Mouse (Mus musculus) kidney, adult 8-10 months (tissue): ENCODE measurements around the gene Smarcd1.
"Not testable (repeated sequence)": the region's sequence is repeated elsewhere in the genome, so short reads cannot be mapped to it uniquely, and the experiment has no call there.

Experiments
- DNase-seq, 2 experiments: peaks; one replicate each; pipeline ENCODE4 v3.0.0; 2022

The Smarcd1 gene

DNA sequence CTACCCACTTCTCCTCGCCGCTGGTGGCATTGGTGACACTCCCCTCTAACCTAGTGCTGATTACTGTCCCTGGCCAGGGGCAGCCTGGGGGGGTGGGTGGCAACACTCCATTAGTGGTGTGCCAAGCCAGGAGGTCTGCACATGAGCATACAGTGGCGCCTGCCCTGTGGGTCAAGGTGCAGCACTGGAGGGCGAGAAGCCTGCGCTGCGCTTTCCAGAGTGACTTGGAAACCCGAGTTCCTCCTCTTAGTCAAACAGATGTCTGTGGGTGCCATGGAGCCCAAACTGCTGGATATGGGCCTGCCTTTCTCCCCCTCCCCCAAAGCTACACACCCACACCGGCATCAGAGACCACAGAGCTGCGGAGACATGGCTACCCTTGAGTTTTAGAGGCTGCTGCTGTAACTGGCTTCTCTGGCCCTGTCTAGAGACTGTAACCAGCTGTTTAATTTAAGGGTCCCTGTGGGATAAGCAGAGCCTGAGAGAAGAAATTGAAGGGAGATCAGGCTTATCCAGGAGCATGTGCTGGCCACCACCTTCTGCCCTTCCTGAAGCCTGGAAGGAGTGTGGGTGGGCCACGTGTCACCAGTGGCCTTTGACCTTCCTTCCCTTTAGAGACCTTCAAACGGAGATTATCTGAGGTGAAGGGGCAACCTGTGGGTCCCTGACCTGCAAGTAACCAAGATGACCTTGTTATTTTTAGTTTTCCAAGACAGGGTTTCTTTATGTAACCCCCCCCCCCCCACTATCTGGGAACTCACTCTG lies 14.2 kb downstream of the Smarcd1 start:
- peak; percentile 73 to 77 for DNase-seq

DNA sequence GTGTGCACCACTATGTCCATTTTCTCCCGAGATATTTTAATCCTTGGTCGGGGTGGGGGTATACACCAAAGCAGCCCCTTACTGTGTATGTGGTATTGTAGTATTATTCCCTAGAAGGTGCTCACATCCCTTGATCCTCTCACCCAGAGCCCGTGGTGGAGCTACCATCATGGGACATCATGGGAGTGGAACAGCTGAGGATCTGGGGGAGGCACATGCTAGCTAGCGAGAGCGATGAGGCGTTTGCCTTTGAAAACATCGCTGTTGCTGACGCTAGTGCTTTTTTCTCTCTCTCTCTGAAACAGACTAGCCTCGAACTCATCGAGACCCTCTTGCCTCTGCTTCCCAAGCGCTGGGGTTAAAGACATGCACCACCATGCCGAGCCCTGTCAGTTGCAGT lies 14.9 kb downstream of the Smarcd1 start:
- DNase-seq = no peak

DNA sequence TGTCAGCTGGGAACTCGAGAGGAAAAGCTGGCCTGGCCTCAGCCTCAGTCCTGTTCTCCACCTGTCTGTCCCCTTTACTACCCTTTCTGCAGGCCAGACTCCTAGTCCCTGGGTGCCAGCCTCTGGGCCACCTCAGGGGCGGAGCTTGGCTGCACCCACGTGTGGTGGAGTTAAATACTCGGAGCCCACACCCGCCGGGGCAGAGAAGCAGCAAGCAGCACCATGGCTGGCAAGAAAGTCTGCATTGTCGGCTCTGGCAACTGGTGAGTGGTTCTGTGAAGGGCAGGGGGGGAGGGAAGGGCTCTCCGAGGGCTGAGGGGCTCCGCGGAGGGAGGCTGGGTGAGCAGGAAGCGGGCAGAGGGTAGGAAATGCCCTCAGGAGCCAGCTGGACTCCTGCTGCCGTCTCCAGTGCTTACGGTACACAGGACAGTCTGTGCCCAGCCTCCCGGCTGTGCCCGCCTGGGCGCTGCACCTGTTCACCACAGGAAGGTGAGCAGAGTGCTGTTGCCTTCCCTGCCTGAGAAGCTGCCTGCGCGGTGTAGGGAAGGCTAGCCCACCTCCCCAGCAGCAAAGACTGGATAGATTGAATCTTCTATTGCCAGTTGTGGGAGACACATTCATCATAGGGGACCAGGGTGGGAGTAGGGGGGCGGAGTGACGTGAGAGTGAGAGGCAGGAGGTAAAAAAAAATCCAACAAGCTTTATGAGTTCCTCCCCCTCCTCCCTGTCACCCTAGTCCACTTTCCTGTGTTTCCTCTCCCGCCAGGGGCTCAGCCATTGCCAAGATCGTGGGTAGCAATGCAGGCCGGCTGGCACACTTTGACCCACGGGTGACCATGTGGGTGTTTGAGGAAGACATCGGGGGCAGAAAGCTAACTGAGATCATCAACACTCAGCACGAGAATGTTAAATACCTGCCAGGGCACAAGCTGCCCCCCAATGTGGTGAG lies 15.7 kb downstream of the Smarcd1 start, which contains the start of gene Gpd1:
Gpd1 (plus strand) TSS at position 130 of the 949 bp plus-strand sequence.
- DNase-seq = peak; percentile 85 to 87

DNA sequence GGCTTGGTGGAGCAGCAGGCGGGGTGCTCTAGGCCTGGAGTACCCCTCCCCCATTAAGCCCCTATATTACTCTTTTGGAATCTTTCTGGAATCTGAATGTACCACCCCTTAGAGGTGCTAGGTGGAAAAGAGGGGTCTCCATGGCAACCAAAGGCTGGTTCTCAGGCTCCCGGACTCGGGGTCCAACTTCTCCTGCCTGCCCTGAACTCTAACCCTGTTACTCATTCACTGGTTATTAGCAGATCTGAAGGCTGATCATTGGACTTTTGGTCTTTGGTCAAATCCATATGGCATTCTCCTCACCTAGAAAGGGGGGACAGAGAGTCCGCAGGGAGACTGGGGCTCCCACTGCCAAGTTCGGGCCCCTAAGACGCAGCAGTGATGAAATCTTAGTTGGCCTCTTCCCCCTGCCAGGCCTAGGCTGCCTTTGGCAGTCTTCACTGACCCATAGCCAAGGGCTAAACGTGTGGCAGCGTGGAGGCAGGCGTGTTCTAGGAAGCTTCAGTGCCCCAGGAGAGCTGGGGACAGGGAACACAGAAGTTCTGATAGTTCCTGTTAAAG lies 16.6 kb downstream of the Smarcd1 start:
- DNase-seq = peak; percentile 69 to 88

DNA sequence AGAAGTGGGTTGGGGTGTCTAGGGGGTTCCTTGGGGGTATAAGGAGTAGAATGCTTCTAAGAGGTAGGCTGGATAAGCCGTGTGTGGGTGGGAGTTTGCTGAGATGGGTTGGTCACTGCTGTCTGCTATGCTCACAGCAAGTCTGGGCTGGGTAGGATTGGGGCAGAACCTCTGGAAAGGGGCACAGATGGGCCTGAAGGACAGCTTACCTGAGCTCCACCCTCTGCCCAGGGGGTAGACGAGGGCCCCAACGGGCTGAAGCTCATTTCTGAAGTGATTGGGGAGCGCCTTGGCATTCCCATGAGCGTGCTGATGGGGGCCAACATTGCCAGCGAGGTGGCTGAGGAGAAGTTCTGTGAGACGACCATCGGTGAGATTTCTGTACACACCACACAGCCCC lies 17.9 kb downstream of the Smarcd1 start:
- DNase-seq = no peak

DNA sequence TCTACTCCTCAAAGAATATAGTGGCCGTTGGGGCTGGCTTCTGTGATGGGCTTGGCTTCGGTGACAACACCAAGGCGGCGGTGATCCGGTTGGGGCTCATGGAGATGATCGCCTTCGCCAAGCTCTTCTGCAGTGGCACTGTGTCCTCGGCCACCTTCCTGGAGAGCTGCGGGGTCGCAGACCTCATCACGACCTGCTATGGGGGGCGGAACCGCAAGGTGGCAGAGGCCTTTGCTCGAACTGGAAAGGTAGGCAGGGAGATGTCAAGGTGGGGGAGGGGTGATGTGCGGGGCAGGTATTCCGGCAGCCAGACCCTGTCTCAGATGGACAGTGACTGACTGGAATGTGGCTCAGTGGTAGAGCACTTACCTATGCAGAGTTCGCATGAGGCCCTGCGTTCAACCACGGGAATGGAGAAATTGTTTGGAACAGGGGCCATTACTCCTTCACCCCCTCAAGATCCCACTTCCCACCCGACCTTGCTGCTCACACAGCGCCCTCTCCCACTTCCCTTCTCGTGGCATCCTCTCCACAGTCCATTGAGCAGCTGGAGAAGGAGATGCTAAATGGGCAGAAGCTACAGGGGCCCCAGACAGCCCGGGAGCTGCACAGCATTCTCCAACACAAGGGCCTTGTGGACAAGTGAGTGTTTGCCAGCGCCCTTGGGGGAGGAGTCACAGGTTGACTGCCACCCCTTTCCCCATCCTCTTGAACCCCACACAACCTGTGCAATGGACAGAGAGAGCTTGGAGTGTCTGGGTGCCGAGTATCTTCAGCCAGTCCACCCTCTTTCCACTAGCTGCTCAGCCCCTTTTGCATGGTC lies 20.2 kb downstream of the Smarcd1 start:
- DNase-seq = no peak

DNA sequence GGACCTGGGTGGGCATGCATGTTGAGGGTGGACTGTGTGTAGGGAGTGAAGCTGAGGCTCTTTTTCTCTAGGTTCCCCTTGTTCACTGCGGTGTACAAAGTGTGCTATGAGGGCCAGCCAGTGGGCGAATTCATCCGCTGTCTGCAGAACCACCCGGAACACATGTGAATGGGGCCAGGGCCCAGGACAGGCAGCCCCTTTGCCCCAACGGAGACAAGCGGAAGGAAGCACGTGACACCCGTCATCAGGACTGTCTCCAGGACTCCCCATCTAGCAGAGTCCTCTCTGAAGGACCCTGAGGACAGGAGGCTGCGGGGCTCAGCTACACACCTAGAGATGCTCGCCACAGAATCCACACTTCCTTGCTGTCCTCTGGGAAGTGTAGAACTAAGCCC lies 21.2 kb downstream of the Smarcd1 start:
- no peak for DNase-seq

DNA sequence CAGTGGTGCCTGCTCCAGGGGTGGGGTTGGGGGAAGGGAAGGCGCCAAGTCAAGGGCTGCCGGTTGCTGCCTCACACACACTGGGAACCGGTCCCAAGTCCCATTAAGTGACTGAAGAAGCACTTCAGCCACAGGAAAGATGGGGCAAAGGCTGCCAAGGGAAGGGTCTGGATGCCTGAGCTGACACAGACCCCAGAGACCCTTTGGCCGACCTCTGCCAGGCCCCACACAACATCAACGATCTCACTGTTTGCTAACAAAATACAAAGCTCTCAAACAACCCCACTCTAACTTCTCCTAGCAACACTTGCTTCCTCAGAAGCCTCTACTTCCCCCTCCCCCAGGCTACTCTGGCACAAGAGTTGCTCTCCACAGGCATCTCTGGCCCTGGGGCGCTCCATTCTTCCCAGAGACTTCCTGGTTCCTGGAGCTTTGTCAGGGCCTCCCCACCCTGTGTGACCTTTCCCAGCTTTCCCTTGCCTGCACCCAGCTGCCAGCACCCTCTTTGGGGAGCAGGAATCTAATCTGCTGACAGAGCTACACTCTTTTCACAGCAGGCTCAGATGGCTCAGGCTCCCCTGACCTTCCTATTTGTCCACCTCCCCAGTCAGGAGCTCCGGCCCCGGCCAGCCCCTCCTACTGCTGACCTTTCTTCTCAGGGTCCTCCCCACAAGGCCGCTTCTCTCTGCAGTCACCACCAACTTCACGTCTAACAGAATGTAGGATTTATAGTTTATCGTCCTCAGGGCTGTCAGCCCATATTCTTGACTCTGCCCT lies 21.8 kb downstream of the Smarcd1 start:
- peak; percentile 69 to 74 for DNase-seq

DNA sequence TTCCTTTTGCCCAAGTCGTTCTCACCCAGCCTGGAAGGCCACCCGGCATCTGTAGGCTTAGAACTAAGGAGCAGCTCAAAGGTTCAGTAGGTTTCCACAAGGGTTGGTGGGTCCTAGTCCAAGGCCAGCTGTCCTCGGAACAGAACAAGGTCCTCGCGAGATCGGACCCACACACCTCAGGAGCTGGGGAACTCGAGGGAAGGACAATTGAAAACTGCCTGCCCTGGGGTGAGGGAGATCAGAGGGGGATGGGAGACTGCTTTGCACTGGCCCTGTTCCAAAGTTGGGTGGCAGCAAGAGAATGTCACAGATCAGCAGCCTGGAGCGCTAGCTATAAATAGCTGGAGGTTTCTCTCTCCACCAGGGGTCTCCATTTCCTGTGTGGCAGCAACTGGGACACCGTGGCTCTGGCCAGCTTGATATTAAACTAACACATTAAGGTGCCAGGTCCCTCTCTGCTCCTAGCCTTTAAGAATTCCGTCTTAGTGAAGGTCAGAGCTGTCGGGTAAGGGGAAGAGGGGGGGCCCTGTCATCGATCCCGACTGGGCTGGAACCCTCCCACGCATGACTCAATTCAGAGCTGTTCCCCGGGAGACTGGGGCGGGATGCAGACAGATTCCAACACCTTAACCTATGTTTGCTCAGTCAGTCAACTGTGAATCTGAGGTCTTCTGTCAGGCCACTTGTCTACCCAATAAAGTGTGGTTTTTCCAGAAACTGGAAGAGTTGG lies 22.5 kb downstream of the Smarcd1 start:
- DNase-seq = peak; percentile 85 to 88

DNA sequence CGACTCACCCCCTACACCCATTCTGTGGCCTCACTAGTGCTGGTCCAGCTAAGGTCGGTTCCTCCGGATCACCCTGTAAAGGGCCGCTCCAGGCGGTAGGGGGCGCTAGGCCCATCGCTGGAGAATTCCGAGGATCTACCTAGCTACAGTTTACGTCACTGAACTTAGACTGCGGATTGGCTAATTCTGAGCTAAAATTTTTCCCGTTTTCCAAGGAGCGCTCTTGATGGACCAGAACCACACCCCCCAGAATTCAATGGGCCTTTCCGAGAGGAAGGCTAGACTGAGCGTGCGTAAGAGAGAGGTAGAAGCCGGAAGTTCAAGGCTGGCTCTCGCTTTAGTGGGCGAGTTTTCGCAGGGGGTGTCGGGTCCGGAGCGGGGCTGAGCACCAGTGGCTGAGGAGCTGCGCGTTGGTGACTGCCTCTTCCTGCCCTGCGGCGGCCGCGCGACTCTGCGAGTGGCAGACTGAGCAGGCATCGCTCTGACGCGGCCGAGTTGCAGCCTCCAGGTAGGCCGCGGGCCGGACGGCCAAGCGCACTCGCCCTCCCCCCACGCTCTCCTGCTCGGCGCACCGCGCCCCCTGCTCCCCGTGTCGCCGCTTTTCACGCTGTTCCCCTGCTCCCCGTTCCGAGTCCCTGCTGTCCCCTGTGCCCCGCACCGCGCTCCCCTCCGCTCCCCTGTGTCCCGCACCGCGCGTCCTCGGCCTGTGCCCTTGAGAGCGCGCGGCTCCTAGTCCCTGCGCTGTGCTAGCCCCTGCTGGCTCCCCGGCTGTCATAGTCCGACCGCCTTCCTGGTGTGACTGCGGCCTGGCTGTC lies 23.6 kb downstream of the Smarcd1 start, which contains the start of gene Cox14:
Cox14 (plus strand) TSS at position 278 of the 815 bp plus-strand sequence.
- DNase-seq = peak; percentile 97 to 98

DNA sequence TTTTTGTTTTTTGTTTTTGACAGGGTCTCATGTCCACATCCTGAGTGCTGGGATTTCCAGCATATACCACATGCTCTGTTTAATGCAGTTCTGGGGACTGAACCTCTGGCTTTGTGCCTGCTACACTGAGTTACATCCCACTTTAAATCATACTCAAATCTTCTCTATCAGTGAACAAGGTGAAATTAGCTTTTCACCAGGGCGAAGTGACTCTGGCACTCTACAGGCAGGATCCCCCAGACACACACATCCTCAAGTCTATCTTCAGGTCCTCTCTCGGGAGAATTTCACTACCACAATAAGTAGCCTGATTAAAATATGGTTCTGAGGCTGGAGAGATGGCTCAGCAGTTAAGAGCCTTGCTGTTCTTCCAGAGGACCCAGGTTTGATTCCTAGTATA lies 24.6 kb downstream of the Smarcd1 start:
- DNase-seq = no peak

DNA sequence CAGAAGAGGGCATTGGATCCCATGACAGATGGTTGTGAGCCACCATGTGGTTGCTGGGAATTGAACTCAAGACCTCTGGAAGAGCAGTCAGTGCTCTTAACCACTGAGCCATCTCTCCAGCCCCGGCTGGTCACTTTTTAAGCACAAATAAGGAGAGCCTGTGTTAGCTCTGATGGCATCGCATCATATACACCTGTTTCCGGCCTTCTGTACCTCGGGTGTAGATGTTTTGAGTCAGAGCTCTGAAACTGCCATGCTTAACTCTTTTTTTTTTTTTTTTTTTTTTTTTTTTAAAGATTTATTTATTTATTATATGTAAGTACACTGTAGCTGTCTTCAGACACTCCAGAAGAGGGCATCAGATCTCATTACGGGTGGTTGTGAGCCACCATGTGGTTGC lies 25.1 kb downstream of the Smarcd1 start:
- DNase-seq = not testable (repeated sequence)

DNA sequence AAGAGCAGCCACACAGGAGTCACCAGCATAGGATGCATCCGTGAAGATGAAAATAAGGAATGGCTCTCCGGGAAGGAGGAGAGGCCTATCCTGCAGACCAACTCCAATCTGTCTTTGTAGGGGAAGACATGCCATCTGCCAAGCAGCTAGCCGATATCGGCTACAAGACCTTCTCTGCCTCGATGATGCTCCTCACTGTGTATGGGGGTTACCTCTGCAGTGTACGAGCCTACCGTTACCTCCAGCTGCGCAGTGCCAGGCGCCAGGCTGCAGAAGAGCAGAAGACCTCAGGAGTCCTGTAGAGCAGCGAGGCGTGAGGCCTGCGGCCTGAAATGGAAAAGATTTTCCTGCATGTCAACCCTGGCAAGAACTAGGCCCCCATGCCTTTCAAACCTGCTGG lies 25.6 kb downstream of the Smarcd1 start:
- no peak for DNase-seq

DNA sequence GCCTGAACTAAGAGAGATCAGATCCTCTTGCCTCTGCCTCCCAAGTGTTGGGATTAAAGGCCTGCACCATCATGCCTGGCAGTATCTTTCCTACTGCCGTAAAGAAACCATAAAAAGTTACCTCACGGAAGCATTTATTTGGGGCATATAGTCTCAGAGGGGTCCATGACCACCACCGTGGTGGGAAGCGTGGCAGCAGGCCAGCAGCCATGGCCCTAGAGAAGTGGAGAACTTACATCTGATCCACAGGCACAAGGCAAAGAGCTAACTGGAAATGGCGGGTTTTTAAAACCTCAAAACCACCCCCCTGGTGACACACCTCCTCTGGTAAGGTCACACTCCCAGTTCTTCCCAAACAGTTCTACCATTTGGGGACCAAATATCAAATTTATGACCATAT lies 26.3 kb downstream of the Smarcd1 start:
- no peak for DNase-seq

DNA sequence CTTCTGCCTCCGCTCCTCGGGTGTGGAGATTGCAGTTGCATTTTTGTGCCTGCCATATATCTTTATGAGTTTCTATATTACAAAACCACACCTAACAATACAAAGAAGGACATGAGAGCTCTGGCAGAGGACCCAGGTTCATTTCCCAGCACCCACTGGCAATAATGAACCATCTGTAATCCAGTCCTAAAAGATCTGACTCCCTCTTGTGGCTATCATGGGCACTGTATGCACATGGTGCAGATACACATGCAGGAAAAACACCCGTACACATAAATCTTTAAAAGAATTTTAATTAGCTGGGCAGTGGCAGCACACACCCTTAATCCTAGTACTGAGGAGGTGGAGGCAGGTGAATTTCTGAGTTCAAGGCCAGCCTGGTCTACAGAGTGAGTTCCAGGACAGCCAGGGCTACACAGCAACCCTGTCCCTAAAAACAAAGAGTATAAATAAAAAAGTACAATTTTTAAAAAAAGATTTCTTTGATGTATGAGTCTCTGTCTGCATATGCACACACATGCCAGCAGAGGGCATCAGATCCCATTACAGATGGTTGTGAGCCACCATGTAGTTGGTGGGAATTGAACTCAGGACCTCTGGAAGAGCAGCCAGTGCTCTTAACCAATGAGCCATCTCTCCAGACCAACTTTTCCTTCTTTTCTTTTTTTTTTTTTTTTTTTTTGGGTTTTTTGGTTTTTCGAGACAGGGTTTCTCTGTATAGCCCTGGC lies 27.3 kb downstream of the Smarcd1 start:
- no peak for DNase-seq

DNA sequence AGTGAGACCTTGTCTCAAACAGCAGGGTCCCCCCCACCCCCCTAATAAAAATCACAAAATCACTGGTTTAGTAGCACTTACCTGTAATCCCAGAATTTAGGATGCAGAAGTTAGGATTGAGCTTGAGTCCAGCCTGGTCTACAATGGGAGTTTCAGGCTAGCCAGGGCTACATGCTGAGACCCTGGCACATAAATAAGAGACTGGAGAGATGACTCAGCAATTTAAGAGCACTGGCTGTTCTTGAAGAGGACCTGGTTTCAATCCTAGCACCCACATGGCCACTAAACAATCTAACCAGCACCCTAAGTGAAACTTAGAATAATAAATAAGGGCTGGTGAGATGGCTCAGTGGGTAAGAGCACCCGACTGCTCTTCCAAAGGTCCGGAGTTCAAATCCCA lies 29.2 kb downstream of the Smarcd1 start:
- no peak for DNase-seq

DNA sequence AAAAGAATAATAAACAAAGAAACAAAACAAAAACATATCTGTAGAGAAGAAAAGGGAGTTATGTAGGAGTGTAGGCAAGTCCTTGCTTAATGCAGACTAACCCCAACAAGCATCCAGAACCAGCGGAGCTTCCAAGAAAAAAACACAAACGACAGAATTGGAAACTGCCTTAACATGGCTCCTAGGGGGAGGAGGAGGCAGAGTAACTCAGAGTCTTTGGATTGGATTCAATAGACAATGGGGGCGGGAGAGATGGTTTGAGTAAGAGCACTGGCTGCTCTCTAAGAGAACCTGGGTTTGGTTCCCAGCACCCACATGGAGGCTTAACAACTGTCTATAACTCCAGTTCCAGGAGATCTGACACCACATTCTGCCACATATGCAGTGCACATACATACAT lies 29.7 kb downstream of the Smarcd1 start:
- no peak for DNase-seq

DNA sequence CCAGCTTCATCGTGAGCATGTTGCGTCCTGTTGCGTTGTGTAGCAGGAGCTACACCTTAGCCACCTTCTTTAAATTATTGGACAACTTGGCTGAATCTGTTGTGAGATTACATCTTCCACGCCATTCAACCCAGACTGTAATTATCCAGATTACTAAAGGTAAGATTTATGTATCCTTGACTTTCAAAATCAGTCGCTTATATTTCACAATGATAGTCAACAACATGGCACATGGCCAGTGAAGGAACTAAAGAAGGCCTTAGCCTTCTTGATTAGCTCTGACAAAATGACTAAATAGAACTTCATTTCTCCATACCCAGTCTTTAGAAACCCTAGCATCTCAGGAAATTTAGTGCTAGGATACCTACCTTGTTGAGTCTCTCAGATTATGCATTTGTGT lies 31.3 kb downstream of the Smarcd1 start:
- DNase-seq = no peak

DNA sequence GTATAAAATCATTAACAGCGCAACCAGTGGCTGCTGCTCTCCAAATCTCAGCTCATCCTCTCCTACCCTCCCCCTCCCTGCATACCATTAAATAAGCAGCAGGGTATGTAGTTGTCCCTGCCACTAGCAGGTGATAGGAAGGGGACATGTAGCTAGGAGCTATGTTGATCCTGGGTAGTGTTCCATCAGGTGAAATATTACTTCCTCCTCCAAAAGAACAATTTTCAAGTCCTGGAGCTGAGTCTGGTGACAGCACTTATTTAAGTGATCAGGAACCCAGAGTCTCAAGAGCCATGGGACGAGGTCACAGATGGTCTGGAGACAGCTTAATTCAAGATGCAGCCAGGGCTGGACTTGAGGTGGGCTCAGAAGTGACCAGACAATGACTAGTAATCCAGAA lies 33.7 kb downstream of the Smarcd1 start:
- peak; percentile 100 for DNase-seq
